Mouse (Mus musculus): Measurements from ENCODE around the gene Plxnb3. TPM values are rescaled to one million over a fixed set of nuclear protein-coding genes. Genes with fewer than 3 reads are reported as not detected.
A peak's percentile ranks its signal among the peaks of the same experiment; 100 is the strongest.
"Not testable (repeated sequence)": the region's sequence is repeated elsewhere in the genome, so short reads cannot be mapped to it uniquely, and the experiment has no call there.

Plxnb3 gene
- polyA plus RNA-seq, 1 experiment, result 1.4 TPM

DNA sequence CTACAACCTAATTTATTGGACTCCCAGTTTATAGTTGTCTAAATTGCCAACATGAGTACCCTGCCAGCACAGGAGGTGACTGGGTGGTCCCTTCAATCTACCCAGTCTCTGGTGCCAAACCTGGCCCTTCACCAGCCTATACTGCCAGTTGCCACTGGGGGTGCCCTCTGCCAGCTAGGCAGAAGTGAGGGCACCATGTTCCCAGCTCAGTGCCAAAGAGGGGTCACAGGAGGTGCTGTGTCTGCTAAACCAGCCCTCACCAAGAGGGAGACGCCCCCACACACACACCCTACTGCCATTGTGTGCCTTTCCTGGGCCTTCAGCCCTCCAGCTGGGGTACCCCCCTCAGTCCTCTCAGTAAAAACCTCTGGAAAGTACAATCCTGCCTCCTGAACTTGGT is 18.7 kb upstream of the Plxnb3 start:
- Histone ChIP-seq H3K4me1 (ENCODE audit: control insufficient read depth, insufficient read depth, low read length) (no peaks in the 10 kb centered on the region), H3K4me3 (replicated peaks; ENCODE audit: extremely low read depth, low read depth, low read length) (no peak overlapping the region)
- TF ChIP-seq CTCF (IDR thresholded peaks at IDR 0.05; ENCODE audit: insufficient read depth, low read length), result peak; percentile 35; the same call in 1 of the 2 replicates
- TF ChIP-seq POLR2A (IDR thresholded peaks at IDR 0.05; ENCODE audit: borderline replicate concordance, extremely low read depth, low read depth, low read length), result no peak
- WGBS, result 70% methylated on average over 1 of the region's 1 CpGs
- no peak for DNase-seq

- no peak overlapping the region for H3K4me3 ChIP-seq (replicated peaks; ENCODE audit: extremely low read depth, low read depth, low read length)
- no peak for DNase-seq
- 54% methylated on average over 5 of the region's 5 CpGs for WGBS
- no peaks in the 10 kb centered on the region for H3K4me1 ChIP-seq (ENCODE audit: control insufficient read depth, insufficient read depth, low read length)
- no peak for TF ChIP-seq POLR2A (IDR thresholded peaks at IDR 0.05; ENCODE audit: borderline replicate concordance, extremely low read depth, low read depth, low read length)
- TF ChIP-seq CTCF (IDR thresholded peaks at IDR 0.05; ENCODE audit: insufficient read depth, low read length), result no peak
These were observed 17.7 kb upstream of the Plxnb3 start for GRCm38 (mm10) chrX:73739151-73739550.

DNA sequence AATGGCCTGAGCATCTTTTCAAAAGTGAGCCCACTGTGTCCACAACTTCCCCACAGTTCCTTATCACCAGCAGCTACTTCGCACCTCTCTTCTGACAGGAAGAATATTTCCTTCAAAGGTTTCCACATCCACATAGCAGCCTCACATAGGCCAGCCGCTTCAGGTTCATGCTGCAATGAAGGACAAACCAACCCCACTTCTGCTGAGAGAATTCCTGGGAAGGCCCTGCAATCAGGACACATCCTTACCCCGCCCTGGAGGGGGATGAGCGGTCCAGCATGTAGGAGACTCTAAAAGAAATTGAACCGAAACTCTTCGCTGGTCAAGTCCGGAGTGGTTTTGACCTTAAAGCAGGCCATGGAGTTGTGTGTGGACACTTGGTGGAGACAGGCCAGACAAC is 17.0 kb upstream of the Plxnb3 start:
- 89% methylated on average over 7 of the region's 7 CpGs for WGBS
- H3K4me3 ChIP-seq (replicated peaks; ENCODE audit: extremely low read depth, low read depth, low read length); DNase-seq; H3K4me1 ChIP-seq (ENCODE audit: control insufficient read depth, insufficient read depth, low read length): not testable (repeated sequence)

- Histone ChIP-seq H3K4me3 (replicated peaks; ENCODE audit: extremely low read depth, low read depth, low read length) (no peak overlapping the region), H3K4me1 (ENCODE audit: control insufficient read depth, insufficient read depth, low read length) (no peaks in the 10 kb centered on the region)
- TF ChIP-seq POLR2A (IDR thresholded peaks at IDR 0.05; ENCODE audit: borderline replicate concordance, extremely low read depth, low read depth, low read length) (no peak), CTCF (IDR thresholded peaks at IDR 0.05; ENCODE audit: insufficient read depth, low read length) (no peak)
- no peak for DNase-seq
- WGBS, result 50% methylated on average over 1 of the region's 1 CpGs
These were observed 12.0 kb upstream of the Plxnb3 start for GRCm38 (mm10) chrX:73744774-73745481.

- WGBS, result 97% methylated on average over 1 of the region's 1 CpGs
- no peak for DNase-seq
- TF ChIP-seq POLR2A (IDR thresholded peaks at IDR 0.05; ENCODE audit: borderline replicate concordance, extremely low read depth, low read depth, low read length) (no peak), CTCF (IDR thresholded peaks at IDR 0.05; ENCODE audit: insufficient read depth, low read length) (no peak)
- H3K4me1 ChIP-seq (ENCODE audit: control insufficient read depth, insufficient read depth, low read length), result no peaks in the 10 kb centered on the region
- no peak overlapping the region for H3K4me3 ChIP-seq (replicated peaks; ENCODE audit: extremely low read depth, low read depth, low read length)
These were observed 7.9 kb upstream of the Plxnb3 start for GRCm38 (mm10) chrX:73748977-73749376.

DNA sequence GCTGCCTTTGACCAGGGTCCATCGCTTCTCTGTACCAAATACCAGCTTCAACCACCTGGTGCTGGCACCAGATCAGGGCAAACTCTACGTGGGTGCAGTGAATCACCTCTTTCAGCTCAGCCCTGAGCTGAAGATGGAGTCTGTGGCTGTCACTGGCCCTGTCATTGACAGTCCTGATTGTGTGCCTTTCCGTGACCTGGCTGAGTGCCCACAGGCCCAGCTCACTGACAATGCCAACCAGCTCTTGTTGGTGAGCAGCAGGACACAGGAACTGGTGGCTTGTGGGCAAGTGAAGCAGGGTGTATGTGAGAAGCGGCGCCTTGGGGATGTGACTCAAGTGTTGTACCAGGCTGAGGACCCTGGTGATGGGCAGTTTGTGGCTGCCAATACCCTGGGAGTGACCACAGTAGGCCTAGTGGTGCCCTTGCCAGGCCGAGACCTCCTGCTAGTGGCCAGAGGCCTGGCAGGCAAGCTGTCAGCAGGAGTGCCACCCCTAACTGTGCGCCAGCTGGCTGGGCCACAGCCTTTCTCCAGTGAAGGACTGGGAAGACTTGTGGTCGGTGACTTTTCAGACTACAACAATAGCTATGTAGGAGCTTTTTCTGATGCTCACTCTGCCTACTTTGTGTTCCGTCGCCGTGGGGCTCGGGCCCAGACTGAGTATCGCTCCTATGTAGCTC is 1.9 kb downstream of the Plxnb3 start:
- H3K4me3 ChIP-seq (replicated peaks; ENCODE audit: extremely low read depth, low read depth, low read length), result no peak overlapping the region
- DNase-seq, result no peak
- no peaks in the 10 kb centered on the region for H3K4me1 ChIP-seq (ENCODE audit: control insufficient read depth, insufficient read depth, low read length)
- TF ChIP-seq CTCF (IDR thresholded peaks at IDR 0.05; ENCODE audit: insufficient read depth, low read length), result no peak
- no peak for TF ChIP-seq POLR2A (IDR thresholded peaks at IDR 0.05; ENCODE audit: borderline replicate concordance, extremely low read depth, low read depth, low read length)
- WGBS, result 81% methylated on average over 13 of the region's 13 CpGs

- H3K4me3 ChIP-seq (replicated peaks; ENCODE audit: extremely low read depth, low read depth, low read length), result no peak overlapping the region
- WGBS, result 36% methylated on average over 1 of the region's 1 CpGs
- peaks cover 7% of the 10 kb centered on the region for H3K4me1 ChIP-seq (ENCODE audit: control insufficient read depth, insufficient read depth, low read length)
These were observed 8.4 kb downstream of the Plxnb3 start for GRCm38 (mm10) chrX:73765311-73765710.

DNA sequence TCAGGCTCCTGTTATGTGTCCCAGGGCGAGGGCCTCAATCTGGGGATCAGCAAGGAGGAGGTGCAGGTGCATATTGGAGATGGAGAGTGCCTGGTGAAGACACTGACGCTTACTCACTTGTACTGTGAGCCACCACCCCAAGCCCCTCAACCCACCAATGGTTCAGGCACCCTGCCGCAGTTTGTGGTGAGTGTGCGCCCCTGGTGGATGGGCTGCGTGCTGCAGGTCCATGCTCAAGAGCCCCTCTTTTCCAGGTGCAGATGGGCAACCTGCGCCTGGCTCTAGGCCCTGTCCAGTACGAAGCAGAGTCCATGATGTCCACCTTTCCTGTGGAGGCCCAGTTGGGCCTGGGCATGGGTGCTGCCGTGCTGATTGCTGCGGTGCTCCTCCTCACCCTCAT is 10.4 kb downstream of the Plxnb3 start:
- peak; percentile 41 for TF ChIP-seq CTCF (IDR thresholded peaks at IDR 0.05; ENCODE audit: insufficient read depth, low read length)
- no peak for TF ChIP-seq POLR2A (IDR thresholded peaks at IDR 0.05; ENCODE audit: borderline replicate concordance, extremely low read depth, low read depth, low read length)
- WGBS, result 68% methylated on average over 9 of the region's 9 CpGs
- H3K4me1 ChIP-seq (ENCODE audit: control insufficient read depth, insufficient read depth, low read length), result peaks cover 7% of the 10 kb centered on the region
- DNase-seq, result no peak
- no peak overlapping the region for H3K4me3 ChIP-seq (replicated peaks; ENCODE audit: extremely low read depth, low read depth, low read length)

More at GRCm38 (mm10) chrX:73765311-73765710, 8.4 kb downstream of the Plxnb3 start:
- peak; percentile 17 for DNase-seq
- TF ChIP-seq CTCF (IDR thresholded peaks at IDR 0.05; ENCODE audit: insufficient read depth, low read length) (no peak), POLR2A (IDR thresholded peaks at IDR 0.05; ENCODE audit: borderline replicate concordance, extremely low read depth, low read depth, low read length) (no peak)

DNA sequence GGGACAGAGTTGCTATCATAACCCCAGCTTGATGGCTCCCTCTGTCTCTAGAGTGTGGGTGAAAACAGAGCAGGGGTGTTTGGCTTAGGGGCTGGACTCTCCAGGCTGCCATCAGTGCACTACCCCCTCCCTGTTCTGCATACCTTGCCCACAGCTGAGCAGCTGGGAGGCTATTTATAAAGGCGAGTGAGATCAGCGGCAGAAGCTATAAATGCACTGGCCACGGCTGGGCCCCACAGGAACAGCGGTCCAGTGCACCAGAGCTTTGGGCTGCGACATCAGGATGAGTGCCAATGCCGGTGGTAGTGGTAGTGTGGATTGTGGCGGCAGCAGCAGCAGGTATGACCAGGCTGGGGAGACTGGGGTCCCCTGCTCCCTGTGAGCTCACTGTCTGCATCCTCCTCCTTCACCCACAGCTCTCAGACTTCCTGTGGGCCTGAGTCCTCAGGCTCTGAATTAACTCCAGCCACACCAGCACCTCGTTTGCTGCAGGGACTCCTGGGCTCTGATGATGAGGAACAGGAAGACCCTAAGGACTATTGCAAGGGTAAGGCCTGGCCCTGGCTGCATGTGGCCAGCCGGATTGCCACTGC is 17.4 kb downstream of the Plxnb3 start, which contains the start of gene Srpk3:
Gene Srpk3, plus strand, starts transcription at position 238 of the 593 bp plus-strand sequence.
- 38% methylated on average over 9 of the region's 9 CpGs for WGBS
- no peak within 1 kb of the TSS for H3K4me3 ChIP-seq (replicated peaks; ENCODE audit: extremely low read depth, low read depth, low read length)
- H3K4me1 ChIP-seq (ENCODE audit: control insufficient read depth, insufficient read depth, low read length), result no peaks in the 10 kb centered on the region
- TF ChIP-seq POLR2A (IDR thresholded peaks at IDR 0.05; ENCODE audit: borderline replicate concordance, extremely low read depth, low read depth, low read length) (no peak), CTCF (IDR thresholded peaks at IDR 0.05; ENCODE audit: insufficient read depth, low read length) (no peak)
- DNase-seq, result no peak

Measured in lung, adult 2 months (tissue).